Mouse (Mus musculus) Patski (cell line): Measurements from ENCODE around the gene E2f1. TPM values are rescaled to one million over a fixed set of nuclear protein-coding genes. Genes with fewer than 3 reads are reported as not detected.

Experiments
- ATAC-seq: fragments of 100-300 bp; one replicate; pipeline ENCODE4 v1.8.0; 2021
- CTCF ChIA-PET: fragments of 350-600 bp; sonication (Branson Sonifier 250); formaldehyde crosslinking; loops from one replicate; lab custom pipeline; 2022; ENCODE audit warnings: inconsistent platforms; lab: Charles Lee
- POLR2A ChIA-PET: fragments of 350-600 bp; sonication (Branson Sonifier 250); formaldehyde crosslinking; loops from one replicate; lab custom pipeline; 2022; ENCODE audit warnings: antibody characterized with exemption, inconsistent platforms; lab: Charles Lee
- DNase-seq: peaks from one replicate; pipeline ENCODE4 v3.0.0-alpha.2; 2011; ENCODE audit warnings: low read depth, low spot score
- H3K27me3 ChIP-seq: fragments of 371-371 bp; one replicate; pipeline ENCODE4 v1.5.1; 2021
- CTCF ChIP-seq: fragments of 100-300 bp; IDR thresholded peaks from one replicate; pipeline ENCODE4 v1.5.1; 2021
- in situ Hi-C: fragments of 300-500 bp; cut with MboI; formaldehyde crosslinking; loops from 3 replicates; pipeline ENCODE4 v1.11.1; 2018; ENCODE audit warnings: low pct_unique_long_range_greater_than_20kb, mixed read lengths
- polyA plus RNA-seq: library from polyadenylated mRNA; unstranded; gene quantifications from one replicate; pipeline ENCODE4 v1.2.3, GENCODE M21; 2021

Gene E2f1
- polyA plus RNA-seq, 1 experiment from 2014 or later: 17.7 TPM

GRCm38 (mm10) chr2:154603007-154603637, 33.4 kb upstream of the E2f1 start:
- ATAC-seq: no peak
- TF ChIP-seq CTCF: no peak
- ChIA-PET CTCF (interaction anchor here (1.0 to 1.3 kb wide), 2 partner anchors 11 to 193 kb away, joined by 4 read pairs; no protein-coding TSS in a partner anchor), POLR2A (interaction anchor here (0.6 to 1.1 kb wide), 2 partner anchors 110 to 158 kb away, joined by 3 read pairs; no protein-coding TSS in a partner anchor)
- H3K27me3 ChIP-seq: peaks cover 5% of the 10 kb centered on the region
- no peak for DNase-seq
- in situ Hi-C loops: no loop called here

- POLR2A ChIA-PET: no interaction called here
- no peak for DNase-seq
- in situ Hi-C loops: no loop called here
- ATAC-seq: no peak
- no peaks in the 10 kb centered on the region for H3K27me3 ChIP-seq
- no peak for TF ChIP-seq CTCF
- CTCF ChIA-PET: interaction anchor here (1.0 to 1.1 kb wide), 2 partner anchors 11 to 184 kb away, joined by 4 read pairs; no protein-coding TSS in a partner anchor
Measured at GRCm38 (mm10) chr2:154601324-154601723, 31.6 kb upstream of the E2f1 start.

- ATAC-seq (no peak), DNase-seq (no peak)
- in situ Hi-C loops: no loop called here
- CTCF ChIA-PET: interaction anchor here (1.1 kb wide), 1 partner anchor 10 kb away, joined by 4 read pairs; no protein-coding TSS in a partner anchor
- peak; percentile 41 for TF ChIP-seq CTCF
- H3K27me3 ChIP-seq: no peaks in the 10 kb centered on the region
- POLR2A ChIA-PET: no interaction called here
Measured at GRCm38 (mm10) chr2:154600586-154600985, 30.9 kb upstream of the E2f1 start.

- no peaks in the 10 kb centered on the region for H3K27me3 ChIP-seq
- in situ Hi-C loops: loop anchor here (25.0 kb wide), 1 partner anchor 385 kb away; the partner anchor contains the start of gene Bpifb5
- ChIA-PET CTCF (no interaction called here), POLR2A (interaction anchor here (0.6 kb wide), 1 partner anchor 21 kb away, joined by 3 read pairs; no protein-coding TSS in a partner anchor)
- ATAC-seq: no peak
- TF ChIP-seq CTCF: no peak
- no peak for DNase-seq
Measured at GRCm38 (mm10) chr2:154597399-154597798, 27.7 kb upstream of the E2f1 start.

- ChIA-PET CTCF (interaction anchor here (0.8 to 1.5 kb wide), 2 partner anchors 11 kb away, joined by 3 to 4 read pairs; no protein-coding TSS in a partner anchor), POLR2A (no interaction called here)
- in situ Hi-C loops: loop anchor here (25.0 kb wide), 1 partner anchor 383 kb away; the partner anchor contains the start of gene Bpifb5
- no peaks in the 10 kb centered on the region for H3K27me3 ChIP-seq
- DNase-seq (no peak), ATAC-seq (no peak)
- no peak for TF ChIP-seq CTCF
Measured at GRCm38 (mm10) chr2:154595775-154596174, 26.1 kb upstream of the E2f1 start.

- TF ChIP-seq CTCF: peak; percentile 68
- ChIA-PET CTCF (interaction anchor here (1.1 kb wide), 1 partner anchor 13 kb away, joined by 3 read pairs; no protein-coding TSS in a partner anchor), POLR2A (no interaction called here)
- no peaks in the 10 kb centered on the region for H3K27me3 ChIP-seq
- ATAC-seq (no peak), DNase-seq (no peak)
- in situ Hi-C loops: loop anchor here (5.0 to 25.0 kb wide), 2 partner anchors 181 to 381 kb away; partner anchors contain the start of gene Bpifb5
Measured at GRCm38 (mm10) chr2:154593025-154593424, 23.3 kb upstream of the E2f1 start.

- ChIA-PET POLR2A (no interaction called here), CTCF (interaction anchor here (1.3 kb wide), 1 partner anchor 10 kb away, joined by 4 read pairs; no protein-coding TSS in a partner anchor)
- DNase-seq: no peak
- in situ Hi-C loops: loop anchor here (5.0 to 25.0 kb wide), 2 partner anchors 179 to 379 kb away; partner anchors contain the start of gene Bpifb5
- no peak for TF ChIP-seq CTCF
- H3K27me3 ChIP-seq: no peaks in the 10 kb centered on the region
- no peak for ATAC-seq
Measured at GRCm38 (mm10) chr2:154591239-154591638, 21.5 kb upstream of the E2f1 start.

- POLR2A ChIA-PET: no interaction called here
- DNase-seq (no peak), ATAC-seq (no peak)
- no peak for TF ChIP-seq CTCF
- in situ Hi-C loops: loop anchor here (25.0 kb wide), 1 partner anchor 377 kb away; the partner anchor contains the start of gene Bpifb5
- H3K27me3 ChIP-seq: no peaks in the 10 kb centered on the region
- CTCF ChIA-PET: no interaction called here
Measured at GRCm38 (mm10) chr2:154589051-154589450, 19.4 kb upstream of the E2f1 start.

GRCm38 (mm10) chr2:154586405-154586804, 16.7 kb upstream of the E2f1 start:
- peak; percentile 68 for TF ChIP-seq CTCF
- DNase-seq: no peak
- ChIA-PET POLR2A (interaction anchor here (0.6 kb wide), 1 partner anchor 166 kb away, joined by 3 read pairs; no protein-coding TSS in a partner anchor), CTCF (interaction anchor here (0.6 to 0.7 kb wide), 2 partner anchors 161 to 178 kb away, joined by 3 read pairs; partner anchors contain the start of gene Snta1)
- no peaks in the 10 kb centered on the region for H3K27me3 ChIP-seq
- ATAC-seq: no peak
- in situ Hi-C loops: loop anchor here (25.0 kb wide), 1 partner anchor 374 kb away; the partner anchor contains the start of gene Bpifb5

GRCm38 (mm10) chr2:154584931-154585601, 15.4 kb upstream of the E2f1 start:
- POLR2A ChIA-PET: interaction anchor here (0.9 kb wide), 1 partner anchor 9 kb away, joined by 3 read pairs; no protein-coding TSS in a partner anchor

More at GRCm38 (mm10) chr2:154584931-154585601, 15.4 kb upstream of the E2f1 start:
- CTCF ChIA-PET: interaction anchor here (0.9 kb wide), 1 partner anchor 10 kb away, joined by 4 read pairs; no protein-coding TSS in a partner anchor
- ATAC-seq: no peak
- no peak for TF ChIP-seq CTCF
- no peak for DNase-seq
- no peaks in the 10 kb centered on the region for H3K27me3 ChIP-seq
- in situ Hi-C loops: loop anchor here (25.0 kb wide), 1 partner anchor 373 kb away; the partner anchor contains the start of gene Bpifb5
